Mouse (Mus musculus) gastrocnemius, postnatal 4 days (tissue): Measurements from ENCODE around the gene Herpud1. TPM values are rescaled to one million over a fixed set of nuclear protein-coding genes. Genes with fewer than 3 reads are reported as not detected.
A peak's percentile ranks its signal among the peaks of the same experiment; 100 is the strongest.

Experiments
- DNase-seq, 2 experiments: peaks; one replicate each; pipeline ENCODE4 v3.0.0; 2021 to 2022; ENCODE audit warnings: low spot score in 2 of 2, mixed read lengths in 2 of 2
- total RNA-seq, 2 experiments: library from RNA; stranded (reverse); gene quantifications; 2 replicates each; pipeline ENCODE4 v1.2.3; 2021

The Herpud1 gene
- total RNA-seq, 2 experiments from 2014 or later, result 57.2 to 58.0 TPM

DNA sequence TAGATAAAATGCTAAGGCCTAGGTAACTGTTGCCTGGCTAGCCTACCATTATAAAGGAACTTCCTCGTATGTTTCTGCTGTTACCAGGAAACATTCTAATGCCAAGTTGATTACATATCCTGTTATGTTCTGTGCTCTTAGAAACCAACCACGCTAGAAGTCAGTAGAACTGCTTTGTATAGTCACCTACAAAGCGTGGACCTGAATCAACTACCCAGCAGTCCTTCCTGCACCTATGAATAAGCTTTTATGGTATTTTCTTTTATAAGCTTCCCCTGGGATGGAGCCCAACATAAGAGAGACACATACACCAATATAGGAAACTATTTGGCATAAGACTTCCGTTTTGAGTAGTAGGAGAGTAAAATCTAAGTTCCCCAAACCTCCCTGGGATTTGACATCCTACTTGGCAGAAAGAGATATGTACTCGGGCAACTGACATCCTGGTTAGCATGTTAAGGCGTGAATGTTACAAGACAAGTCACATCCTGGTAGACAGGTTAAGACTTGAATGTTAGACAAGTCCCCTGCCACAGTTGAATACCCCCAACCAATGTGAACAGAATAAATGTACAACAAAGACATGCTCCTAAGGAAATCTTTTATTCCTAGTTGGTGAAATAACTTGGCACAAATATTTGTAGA, 13.2 kb upstream of the Herpud1 start:
- DNase-seq, result no peak

DNA sequence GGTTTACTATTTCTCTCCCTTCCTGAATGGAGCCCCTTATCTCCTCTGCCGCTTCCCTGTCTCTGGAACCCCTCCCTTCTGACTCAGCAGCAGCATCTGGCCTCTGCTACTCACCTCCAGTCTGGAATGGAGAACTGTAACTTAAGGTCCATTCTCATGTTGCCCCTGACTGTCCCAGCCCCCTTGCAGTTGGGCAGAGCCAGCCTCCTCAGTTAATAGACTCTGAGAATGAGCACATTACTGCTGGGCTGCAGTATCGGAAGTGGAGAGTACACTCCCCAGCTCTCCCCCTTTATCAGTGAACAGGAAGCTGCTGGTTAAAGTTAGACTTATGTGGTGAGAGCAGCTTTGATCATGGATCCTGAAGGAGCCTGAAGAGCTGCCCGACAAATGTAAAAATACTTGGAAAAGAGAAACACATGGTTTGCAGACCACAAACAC, 10.7 kb upstream of the Herpud1 start:
- DNase-seq, result no peak

DNA sequence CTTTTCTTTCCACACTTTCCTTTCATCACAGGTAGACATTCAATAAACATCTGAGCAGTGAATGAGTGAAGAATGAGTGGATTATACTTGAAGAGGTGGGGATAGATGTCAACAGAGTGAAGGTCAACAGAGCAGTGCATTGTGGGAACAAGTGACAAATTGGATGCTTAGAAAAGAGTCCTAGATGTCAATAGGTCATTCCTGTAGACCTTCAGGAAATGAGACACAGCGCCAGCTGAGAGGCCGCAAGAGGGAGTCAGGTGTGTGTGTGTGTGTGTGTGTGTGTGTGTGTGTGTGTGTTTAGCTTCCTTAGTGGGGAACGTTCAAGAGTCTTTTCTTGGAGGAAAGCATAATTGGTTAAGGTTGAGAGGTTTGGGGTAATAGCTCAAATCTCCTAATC, 10.1 kb upstream of the Herpud1 start:
- no peak for DNase-seq

DNA sequence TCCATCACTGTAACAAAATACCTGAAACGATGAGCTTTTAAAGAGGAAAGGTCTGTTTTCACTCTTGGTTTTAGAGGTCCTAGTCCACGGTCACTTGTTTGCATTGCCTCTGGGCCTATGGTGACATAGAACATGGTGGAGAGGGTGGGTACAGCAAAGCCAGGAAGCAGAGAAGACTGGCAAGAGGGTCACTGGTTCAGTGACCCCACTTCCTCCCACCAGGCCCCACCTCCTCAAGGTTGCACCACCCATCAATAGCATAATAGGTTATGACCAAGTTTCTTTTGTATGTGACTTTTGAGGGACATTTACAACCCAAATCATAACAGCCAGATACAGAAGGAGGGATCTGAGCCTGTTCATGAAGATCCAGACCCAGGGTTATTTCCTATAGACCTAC, 9.7 kb upstream of the Herpud1 start:
- DNase-seq, result no peak

DNA sequence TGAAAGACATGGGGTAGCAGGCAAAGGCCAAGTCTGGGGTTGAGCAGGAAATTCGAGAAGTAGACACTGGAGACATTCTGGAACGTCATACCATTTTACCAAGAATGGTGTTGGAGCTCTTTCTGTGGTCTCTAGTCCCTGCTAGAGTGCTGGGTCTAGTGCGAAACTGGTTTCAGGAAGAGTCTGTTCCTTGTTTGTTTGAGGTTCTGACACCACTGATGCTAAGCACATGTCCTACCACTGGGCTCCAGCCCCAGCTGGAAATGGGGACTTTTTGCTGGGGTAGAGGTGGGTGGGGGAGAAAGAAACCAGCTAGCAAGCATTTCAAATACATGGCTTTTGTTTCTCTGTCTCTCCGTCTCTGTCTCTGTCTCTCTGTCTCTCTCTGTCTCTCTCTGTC, 9.2 kb upstream of the Herpud1 start:
- no peak for DNase-seq

DNA sequence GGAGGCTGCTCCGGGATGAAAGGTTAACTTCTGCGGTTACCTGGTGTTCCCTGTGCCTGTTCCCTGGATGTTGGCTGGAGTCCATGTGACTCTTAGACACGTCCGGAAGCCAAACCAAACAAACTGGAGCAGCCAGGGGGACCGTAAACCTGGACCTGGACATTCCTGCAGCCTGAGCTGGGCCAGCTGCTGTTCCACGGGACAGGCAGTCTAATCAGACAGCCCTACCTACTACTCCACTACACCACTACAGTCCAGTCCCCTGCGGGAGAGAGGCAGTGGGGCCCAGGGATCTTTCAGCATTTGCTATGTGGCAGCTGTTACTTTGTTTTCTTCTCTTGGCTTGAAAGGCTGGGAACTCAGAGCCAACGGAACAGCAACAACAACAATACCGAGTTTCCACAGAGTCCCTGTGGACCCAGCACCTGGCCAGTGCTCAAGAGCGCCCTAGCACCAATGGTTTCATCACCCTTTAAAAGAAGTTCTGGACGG, 8.5 kb upstream of the Herpud1 start:
- DNase-seq, result peak in 1 of 2 experiments; percentile 23

DNA sequence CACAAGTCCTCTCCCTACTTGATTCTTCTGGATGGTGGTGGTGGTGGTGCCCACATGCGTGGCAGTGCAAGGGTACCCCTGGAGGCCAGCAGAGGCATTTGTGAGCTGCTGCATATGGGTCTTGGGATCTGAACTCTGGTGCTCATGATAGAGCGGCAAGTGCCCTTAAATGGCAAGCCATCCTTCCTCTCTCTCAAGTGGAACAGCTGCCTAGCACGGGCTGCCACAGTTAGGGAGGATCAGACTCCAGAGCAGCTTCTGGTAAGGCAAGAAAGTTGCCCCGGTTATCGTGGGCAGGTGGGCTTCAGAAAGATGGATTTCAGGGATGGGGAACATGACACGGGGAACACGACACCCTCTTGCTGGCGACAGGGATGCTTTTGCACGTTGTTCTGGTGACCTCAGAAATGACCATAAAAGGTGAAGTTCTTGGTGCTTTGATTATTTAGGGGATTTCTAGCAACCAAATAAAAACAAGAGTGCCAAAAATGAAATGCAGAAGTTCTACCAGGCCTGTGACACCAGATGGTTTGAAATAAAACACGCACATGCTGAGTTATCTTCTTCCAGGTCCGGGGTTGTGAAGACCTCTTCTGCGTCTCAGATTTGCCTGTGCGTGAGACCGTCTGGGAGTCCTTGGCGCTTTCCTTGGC, 7.3 kb upstream of the Herpud1 start:
- no peak for DNase-seq

DNA sequence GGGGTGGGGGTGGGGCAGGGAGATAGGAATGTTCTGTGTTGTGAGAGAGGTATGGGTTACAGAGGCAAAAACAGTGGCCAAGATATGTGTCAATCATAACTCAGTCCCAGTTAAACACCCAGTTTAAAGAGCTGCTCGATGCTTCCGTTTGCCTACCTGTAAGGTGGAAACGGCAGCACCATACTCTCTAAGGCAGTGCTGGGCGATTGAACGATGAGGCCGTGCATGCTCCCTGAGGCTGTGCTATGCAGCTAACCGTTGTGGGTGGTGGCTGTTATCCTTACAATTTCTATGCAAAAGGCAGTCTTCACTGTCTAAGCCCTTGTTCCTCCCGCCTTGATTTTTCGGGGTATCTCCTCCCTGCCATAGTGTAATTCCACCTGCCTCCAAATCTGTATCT, 6.6 kb upstream of the Herpud1 start:
- DNase-seq, result no peak

DNA sequence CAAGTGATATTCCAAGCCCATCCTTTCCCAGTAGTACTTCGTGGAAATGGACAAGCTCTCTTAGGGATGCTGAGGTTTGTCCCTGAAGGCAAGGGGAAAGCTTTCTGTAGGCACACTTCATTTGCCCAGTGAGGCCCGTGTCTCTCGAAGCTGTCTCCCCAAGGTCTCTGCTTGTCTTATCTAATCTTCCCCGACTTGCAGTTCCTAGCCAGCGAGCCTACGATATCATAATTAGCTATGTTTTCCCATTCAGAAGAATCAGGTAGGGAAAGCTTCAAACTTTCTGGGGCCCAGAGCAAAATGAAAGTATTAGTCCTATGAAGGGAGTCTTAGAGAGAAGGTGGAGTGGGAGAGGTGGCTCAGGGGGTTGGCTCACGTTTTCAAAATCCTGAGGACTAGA, 2.1 kb upstream of the Herpud1 start:
- no peak for DNase-seq

DNA sequence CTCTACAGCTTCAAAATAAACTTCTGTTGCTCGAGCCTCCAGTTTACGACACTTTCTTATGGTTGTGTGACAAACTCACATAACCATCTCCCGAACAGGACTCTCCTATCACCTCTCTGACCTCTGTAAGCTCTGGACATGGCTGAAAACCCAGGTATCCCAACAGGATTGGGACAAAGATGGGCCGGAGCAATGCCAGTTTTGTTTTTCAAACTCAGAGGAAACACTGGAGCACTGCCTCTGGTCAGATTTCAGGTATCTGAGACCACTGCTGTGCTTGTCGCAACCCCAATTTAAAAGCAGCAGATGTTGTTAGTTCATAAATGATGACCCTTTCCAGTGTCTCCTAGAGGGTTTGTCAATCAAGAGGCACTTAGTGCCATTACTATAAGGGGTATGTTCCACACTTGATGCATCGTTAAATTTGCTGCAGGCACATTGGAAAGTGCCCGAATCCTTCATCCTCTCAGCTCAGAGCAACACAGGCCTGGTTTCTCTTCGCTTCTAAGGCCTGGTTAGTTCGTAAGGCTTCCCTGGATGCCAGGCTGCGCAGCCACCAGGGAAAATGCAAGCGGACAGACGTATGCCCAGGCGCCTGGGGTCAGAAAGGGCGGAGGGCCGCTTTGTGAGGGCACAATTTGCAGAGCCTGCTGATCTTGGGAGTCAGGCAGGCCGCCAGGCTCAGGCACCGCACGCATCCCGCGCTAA, 578 bp upstream of the Herpud1 start:
- DNase-seq, result no peak

DNA sequence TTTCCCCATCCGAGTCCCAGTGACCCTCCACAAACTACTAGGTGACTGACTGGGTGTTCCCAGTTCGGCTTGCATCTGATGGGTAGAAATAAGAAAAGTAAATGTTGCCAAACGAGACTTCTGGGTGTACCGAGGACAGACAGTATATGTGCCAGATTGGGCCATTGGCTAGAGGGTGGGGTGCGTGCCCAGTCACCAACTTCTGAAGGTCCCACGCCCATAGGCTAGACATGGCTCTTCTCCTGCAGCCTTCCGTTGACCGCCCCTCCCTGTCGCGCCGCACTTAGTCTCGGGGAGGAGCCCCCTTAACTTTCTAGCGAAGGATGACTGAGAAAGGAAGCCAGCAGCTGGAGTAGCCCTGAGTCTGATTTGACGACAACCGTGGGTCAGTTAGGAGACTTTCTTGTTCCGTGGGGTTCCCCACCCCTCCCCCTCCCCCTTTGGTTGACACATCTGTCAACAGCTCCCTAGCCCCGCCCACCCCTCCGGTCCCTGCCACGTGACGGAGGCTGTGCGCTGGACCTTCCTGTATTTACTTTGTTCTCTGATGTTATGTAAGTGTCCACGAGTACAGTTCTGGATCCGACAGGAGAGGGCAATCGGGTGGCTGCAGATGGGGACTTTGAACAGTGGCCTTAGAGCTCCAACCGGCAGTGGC, 918 bp downstream of the Herpud1 start:
- DNase-seq, result peak; percentile 57 to 76

DNA sequence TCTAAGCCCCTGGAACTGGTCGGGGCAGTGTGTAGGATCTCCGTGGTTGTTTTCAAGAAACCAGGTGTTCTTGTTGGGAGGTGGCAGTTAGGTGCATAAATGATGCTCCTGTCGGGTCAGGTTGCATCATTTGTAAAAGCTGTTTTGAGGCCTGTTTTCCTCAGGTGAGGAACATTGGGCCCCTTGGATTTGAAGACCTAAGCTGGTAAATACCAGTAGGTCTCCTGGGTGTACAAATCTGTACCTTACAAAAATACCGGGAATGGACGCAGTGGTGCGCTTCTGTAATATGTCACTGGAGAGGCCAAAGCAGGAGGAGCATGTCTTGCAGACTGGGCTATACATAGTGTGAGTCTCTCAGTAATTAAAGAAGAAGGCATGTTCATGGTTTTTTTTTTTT, 1.5 kb downstream of the Herpud1 start:
- no peak for DNase-seq

DNA sequence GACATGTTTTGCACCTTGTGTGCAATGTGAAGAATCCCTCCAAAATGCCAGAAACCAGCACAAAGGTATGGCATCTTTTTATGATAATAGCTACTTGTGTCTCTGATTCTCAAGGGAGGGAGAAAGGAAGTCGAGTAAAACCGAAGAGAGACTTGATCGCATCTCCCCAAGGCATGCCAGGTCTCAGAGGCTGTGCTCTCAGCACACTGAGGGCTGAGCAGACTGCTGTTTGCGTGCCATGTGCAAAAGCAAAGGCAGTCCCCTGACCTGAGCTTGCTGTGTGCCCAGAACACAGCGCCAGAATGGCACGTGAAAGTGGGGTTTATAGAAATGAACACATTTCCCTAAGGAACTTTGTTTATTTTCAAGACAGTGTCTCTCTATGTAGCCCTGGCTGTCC, 3.3 kb downstream of the Herpud1 start:
- DNase-seq, result no peak

DNA sequence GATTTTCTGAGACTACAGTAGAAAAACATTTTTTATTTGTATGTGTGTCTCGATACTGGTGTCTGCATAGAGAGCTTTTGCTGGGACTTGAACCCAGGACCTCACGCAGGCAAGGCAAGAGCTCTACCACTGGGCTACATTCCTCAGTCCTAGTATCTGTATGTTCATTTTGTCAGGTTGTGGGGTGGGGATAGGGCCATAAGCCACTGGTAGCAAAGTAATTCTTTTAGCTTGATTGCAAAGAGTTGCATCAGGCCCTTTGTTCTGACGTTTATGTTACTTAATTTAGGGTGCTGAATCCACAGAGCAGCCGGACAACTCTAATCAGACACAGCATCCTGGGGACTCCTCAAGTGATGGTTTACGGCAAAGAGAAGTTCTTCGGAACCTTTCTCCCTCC, 4.2 kb downstream of the Herpud1 start:
- no peak for DNase-seq

DNA sequence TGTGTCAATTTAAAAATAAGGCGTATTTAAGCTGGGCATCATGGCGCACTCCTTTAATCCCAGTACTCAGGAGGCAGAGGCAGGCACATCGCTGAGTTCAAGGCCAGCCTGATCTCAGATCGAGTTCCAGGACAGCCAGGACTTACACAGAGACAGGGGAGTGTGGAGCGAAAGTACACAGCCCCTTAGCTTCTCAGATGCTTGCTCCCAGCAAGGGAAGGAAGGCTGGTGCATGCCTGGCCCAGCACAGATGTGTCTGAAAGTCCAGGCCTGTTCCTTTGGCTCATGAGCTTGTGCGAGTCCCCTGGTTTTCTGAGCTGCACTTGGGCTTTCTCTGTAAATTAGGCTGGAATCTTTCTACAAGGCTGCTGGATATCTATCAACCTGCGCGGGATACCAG, 4.7 kb downstream of the Herpud1 start:
- DNase-seq, result no peak

DNA sequence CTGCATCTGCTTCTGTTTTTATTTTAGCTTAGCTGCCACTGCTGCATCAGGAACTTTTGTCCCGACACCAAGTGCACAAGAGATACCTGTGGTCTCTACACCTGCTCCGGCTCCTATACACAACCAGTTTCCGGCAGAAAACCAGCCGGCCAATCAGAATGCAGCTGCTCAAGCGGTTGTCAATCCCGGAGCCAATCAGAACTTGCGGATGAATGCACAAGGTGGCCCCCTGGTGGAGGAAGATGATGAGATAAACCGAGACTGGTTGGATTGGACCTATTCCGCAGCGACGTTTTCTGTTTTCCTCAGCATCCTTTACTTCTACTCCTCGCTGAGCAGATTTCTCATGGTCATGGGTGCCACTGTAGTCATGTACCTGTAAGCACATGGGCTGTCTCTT, 5.9 kb downstream of the Herpud1 start:
- peak in 1 of 2 experiments; percentile 48 for DNase-seq

DNA sequence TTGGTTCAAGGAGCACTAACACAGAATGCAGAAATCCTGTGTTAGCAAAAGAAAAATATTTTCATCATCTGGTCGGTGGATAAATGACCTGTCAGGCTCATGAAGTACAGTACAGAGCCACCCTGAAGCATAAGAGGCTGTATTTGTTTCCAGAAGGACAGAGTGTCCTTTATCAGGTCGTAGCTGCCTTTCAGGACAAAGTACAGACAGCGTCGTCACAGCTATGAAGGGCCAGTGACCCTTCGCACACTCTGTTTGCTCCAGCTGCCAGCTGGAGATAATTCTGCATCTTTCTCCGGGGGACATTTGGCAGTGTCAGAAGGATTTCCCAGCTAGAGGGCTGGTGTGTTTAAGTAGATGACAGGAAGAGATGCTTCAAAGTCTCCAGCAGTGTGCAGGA, 6.4 kb downstream of the Herpud1 start:
- no peak for DNase-seq

DNA sequence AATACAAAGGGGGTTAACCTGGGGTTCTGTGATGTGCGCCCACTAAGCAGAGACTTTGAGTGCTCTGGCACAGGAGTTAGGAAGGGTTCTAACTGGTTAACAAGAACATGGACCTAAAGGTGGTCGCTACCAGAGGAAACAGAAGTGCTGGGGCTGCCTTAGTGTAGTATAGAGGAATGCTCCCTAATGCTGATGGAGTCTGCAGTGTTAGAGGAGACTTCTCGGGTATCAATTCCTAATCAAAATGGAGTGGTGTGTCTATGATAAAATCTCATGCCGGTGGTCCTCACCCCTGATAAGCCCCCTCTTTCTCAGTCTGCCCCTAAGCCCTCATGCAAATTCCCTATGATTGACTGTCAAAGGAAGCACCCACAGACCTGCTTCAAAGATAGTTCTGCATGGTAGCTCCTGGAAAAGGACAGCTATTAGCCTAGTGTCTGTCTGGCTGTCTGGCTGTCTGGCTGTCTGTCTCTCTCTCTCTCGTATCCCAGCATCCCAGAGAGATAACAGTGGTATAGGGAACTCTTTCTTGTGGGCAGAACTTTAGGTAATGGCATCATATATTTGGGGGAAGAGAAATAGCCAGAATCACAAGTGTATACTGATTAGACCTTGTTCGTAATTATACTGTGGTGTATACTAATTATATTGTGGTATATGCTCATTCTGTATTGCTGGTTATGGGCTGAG, 9.8 kb downstream of the Herpud1 start:
- no peak for DNase-seq

DNA sequence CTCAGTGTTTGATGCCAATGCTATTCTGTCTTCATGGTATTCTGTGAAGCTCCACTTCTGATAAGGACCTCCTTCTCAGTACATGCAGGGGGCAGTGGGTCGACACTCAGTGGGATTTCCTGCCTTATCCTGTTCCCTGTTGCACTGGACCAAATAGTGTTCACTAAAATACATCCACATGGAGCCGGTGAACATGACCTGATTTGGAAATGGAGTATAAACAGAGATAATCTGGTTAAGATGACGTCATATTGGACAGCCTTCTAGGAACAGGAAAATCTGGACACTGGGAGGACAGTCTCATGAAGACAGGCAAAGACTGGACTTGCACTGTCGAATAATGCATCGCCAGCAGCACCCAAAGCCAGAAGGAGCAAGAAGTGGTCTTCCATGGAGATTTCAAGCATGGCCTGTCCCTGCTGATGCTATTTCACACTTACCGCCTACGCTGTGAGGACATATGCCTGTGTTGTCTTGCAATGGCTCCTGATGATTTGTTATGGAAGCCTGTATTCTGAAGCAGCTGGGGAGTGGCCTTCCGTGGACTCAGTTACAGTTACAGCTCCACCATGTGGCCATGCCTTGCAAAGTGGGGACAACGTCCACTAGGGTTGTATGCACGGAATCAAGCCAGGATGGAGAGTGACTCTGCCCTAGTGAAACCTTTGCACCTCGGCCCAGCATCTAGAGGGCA, 10.9 kb downstream of the Herpud1 start:
- DNase-seq, result peak in 1 of 2 experiments; percentile 62

DNA sequence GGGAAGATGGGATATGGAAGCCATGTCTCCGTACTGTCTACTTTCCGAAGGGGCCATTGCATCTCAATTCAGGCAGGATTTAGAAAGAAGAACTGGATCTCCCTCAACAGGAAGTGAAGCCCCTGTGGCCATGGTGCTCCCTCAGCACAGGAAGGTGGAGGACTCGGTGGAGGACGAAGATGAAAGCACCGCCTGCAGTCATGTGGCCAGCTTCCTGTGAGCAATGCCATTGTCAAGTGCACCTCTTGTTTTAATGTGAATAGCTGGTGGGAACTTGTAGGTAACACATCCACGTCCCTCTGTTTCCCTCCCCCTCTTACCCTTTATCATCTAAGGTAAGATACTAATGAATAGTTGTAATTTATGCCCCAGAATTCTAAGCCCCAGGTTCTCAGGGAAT, 12.3 kb downstream of the Herpud1 start:
- no peak for DNase-seq
